ENCODE assay signal across 19 mouse cellular contexts in genomic region chr2:153772950-153773349, GRCm38 (mm10). TPM values are rescaled to one million over a fixed set of nuclear protein-coding genes. Genes with fewer than 3 reads are reported as not detected.
"Had no signal": no experiment of that assay in that cellular context is flagged by ENCODE, and none has a peak within 500 bp of the region (broad histone marks: within the 10 kb centered on the region; RNA-seq: fewer than 3 reads in every experiment).

No protein-coding gene starts in this region.

- H3K9ac ChIP-seq: limb, embryonic 13.5 days; limb, embryonic 15.5 days; liver, embryonic 12.5 days; liver, embryonic 14.5 days; midbrain, embryonic 12.5 days; neural tube, embryonic 12.5 days; stomach, embryonic 15.5 days had no signal

- H3K4me1 ChIP-seq: limb, embryonic 13.5 days; limb, embryonic 15.5 days; liver, embryonic 12.5 days; midbrain, embryonic 10.5 days; midbrain, embryonic 12.5 days; neural tube, embryonic 12.5 days; stomach, embryonic 15.5 days had no signal

- ATAC-seq: liver, embryonic 12.5 days had no signal

- H3K4me3 ChIP-seq: limb, embryonic 13.5 days; limb, embryonic 15.5 days; liver, embryonic 12.5 days; midbrain, embryonic 10.5 days; midbrain, embryonic 12.5 days; neural tube, embryonic 12.5 days; stomach, embryonic 15.5 days had no signal

- H3K4me2 ChIP-seq: limb, embryonic 13.5 days; limb, embryonic 15.5 days; liver, embryonic 12.5 days; midbrain, embryonic 12.5 days; neural tube, embryonic 12.5 days; stomach, embryonic 15.5 days had no signal

- H3K27ac ChIP-seq: limb, embryonic 13.5 days; limb, embryonic 15.5 days; liver, embryonic 12.5 days; liver, embryonic 14.5 days; midbrain, embryonic 10.5 days; midbrain, embryonic 12.5 days; neural tube, embryonic 12.5 days; stomach, embryonic 15.5 days; stomach, postnatal 0 days had no signal

- H3K9me3 ChIP-seq: limb, embryonic 13.5 days; limb, embryonic 15.5 days; liver, embryonic 12.5 days; midbrain, embryonic 10.5 days; midbrain, embryonic 12.5 days; neural tube, embryonic 12.5 days; stomach, embryonic 15.5 days had no signal

- H3K27me3 ChIP-seq: limb, embryonic 13.5 days; limb, embryonic 15.5 days; liver, embryonic 12.5 days; midbrain, embryonic 12.5 days; neural tube, embryonic 12.5 days; stomach, embryonic 15.5 days had no signal

- DNase-seq: midbrain, embryonic 14.5 days; right cerebral cortex, postnatal 14 days; thymus, adult 2 months; thymus, postnatal 25 days; thymus, postnatal 4 days had no signal

RNA-seq across cellular contexts. Expression of gene Efcab8, which starts 6.8 kb away (rescaled TPM):
- total RNA-seq: liver, adult 2 months; midbrain, postnatal 0 days; monocyte, adult 5-6 weeks had no signal
- polyA plus RNA-seq: limb, embryonic 15.5 days; liver, adult 2 months; liver, embryonic 16.5 days; midbrain, embryonic 10.5 days; midbrain, embryonic 12.5 days; midbrain, embryonic 14.5 days; midbrain, postnatal 0 days; neural tube, embryonic 12.5 days; neural tube, embryonic 14.5 days had no signal
